Mouse (Mus musculus) lung, adult 2 months (tissue): ENCODE measurements at regions not wholly inside any gene's neighbourhood (a gene's known extent, or its start where the extent isn't known, plus 50 kb on each side); places are given as distances from the start of the nearest gene placed in this dataset.
A peak's percentile ranks its signal among the peaks of the same experiment; 100 is the strongest.

ENCODE experiments used
- DNase-seq: peaks from one replicate; pipeline ENCODE4 v3.0.0; 2022
- H3K4me1 ChIP-seq: fragments of 200-500 bp; 2 replicates; pipeline ENCODE4 v1.6.1; 2011; ENCODE audit warnings: low read length; ENCODE audit not compliant: control insufficient read depth, insufficient read depth
- H3K4me3 ChIP-seq: fragments of 200-500 bp; replicated peaks from 2 replicates; pipeline ENCODE3; 2011; ENCODE audit warnings: low read depth, mild to moderate bottlenecking, control low read depth, low read length; ENCODE audit errors: extremely low read depth
- CTCF ChIP-seq: fragments of 200-500 bp; IDR thresholded peaks from 2 replicates; pipeline ENCODE4 v1.5.1; 2011; ENCODE audit warnings: mild to moderate bottlenecking, low read length, control low read depth; ENCODE audit not compliant: insufficient read depth
- POLR2A ChIP-seq: fragments of 200-500 bp; IDR thresholded peaks from 2 replicates; pipeline ENCODE4 v1.6.1; 2011; ENCODE audit warnings: low read depth, mild to moderate bottlenecking, control low read depth, low read length, borderline replicate concordance; ENCODE audit errors: extremely low read depth
- WGBS: fragments of 180-500 bp; shearing (Covaris S2); methylation state at CpG from one replicate; pipeline ENCODE4 v1.1.7; 2018; 5-methylcytosine and 5-hydroxymethylcytosine counted together

DNA sequence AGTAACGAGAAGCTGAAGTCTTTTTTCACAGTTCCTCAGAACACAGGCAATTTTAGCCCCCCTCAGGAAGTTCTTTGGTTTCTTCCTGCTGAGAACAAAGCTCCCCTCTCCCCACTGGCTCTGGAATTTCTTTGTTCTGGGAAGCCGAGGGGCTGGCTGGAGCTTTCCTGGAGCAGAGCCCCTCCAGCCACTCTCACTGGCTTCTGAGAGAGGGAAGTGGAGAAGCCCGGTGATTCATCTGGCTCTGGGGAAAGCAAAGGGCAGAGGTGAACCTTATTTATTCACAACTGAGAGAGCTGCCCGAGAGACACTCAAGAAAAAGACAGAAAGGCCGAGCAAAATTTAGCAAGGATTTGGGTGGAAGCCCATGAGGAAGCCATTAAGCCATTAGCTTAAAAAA, 63.9 kb downstream of the Ddx3x start:
- peak; percentile 3 for DNase-seq
- H3K4me3 ChIP-seq = no peak overlapping the region
- WGBS = 6% methylated on average over 5 of the region's 5 CpGs
- TF ChIP-seq CTCF (no peak), POLR2A (no peak)
- H3K4me1 ChIP-seq = peaks cover 7% of the 10 kb centered on the region

DNA sequence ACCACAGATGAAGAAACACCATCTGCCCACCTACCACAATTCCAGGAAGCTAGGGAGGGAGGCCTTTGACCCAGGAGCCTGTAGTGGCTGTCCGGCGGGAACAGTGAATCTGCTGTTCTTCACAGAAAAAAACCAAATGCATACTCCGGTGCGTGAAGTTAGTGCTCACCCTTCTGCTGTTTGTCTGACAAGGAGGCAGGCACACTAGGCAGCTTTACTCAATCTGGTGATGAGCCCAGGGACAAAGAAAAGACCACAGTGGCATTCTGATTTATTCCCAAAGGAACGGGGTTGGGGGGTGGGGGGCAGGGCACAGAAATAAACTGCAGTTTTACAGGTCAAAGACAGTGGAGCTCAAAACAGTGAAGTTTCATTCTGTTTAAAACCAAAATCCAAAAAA, 64.4 kb downstream of the Ddx3x start:
- DNase-seq = peak; percentile 5
- 23% methylated on average over 5 of the region's 5 CpGs for WGBS
- TF ChIP-seq CTCF = no peak
- TF ChIP-seq POLR2A = no peak
- peaks cover 7% of the 10 kb centered on the region for H3K4me1 ChIP-seq
- no peak overlapping the region for H3K4me3 ChIP-seq

DNA sequence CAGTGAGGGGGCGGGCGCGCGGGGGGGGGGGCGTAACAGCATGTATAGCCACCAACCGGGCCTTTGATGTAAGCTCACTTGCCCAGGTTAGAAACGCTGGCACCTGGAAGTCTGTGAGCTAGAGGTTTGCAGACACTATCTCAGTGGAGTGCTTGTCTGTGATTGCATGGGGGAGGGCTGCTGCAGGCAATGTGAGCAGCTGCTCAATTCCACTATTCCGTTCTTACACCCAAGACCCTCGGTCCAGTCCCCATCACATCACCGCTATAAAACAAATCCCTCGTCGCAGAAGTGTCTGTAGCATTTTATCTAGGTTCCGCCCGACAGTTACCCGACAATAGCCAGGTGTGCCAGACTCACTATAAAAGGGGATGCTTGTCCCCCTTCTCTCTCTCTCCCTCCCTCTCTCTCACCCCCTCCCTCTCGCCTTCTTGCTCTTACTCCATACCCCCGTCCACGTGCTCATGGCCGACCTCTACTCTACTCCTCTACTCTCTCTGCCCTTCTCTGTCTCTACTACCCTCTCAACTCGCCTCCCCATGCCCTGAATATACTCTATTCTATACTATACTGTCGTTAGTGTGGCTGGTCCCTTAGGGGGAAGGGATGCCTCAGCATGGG, 65.4 kb downstream of the Ddx3x start:
- TF ChIP-seq CTCF (no peak), POLR2A (no peak)
- Histone ChIP-seq H3K4me3 (no peak overlapping the region), H3K4me1 (peaks cover 11% of the 10 kb centered on the region)
- peak; percentile 3 for DNase-seq
- WGBS = 22% methylated on average over 21 of the region's 21 CpGs

DNA sequence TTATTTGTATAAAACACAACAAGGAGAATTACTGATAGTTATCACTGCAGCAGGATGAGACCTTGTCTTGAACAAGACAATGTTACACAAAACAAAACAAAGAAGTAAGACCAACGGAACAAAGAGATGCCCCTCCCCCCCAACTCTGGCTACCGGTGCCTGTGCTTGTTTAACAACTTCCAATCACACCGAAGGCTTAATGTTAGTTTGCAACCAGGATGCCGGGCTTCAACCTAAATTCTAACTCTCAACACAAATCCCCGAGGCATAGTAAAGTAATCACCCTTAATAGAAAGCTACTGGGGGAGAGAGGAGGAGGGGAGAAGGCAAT, 65.9 kb downstream of the Ddx3x start:
- TF ChIP-seq POLR2A (no peak), CTCF (no peak)
- peaks cover 11% of the 10 kb centered on the region for H3K4me1 ChIP-seq
- 10% methylated on average over 5 of the region's 5 CpGs for WGBS
- no peak for DNase-seq
- H3K4me3 ChIP-seq = peak overlapping the region; percentile 65

DNA sequence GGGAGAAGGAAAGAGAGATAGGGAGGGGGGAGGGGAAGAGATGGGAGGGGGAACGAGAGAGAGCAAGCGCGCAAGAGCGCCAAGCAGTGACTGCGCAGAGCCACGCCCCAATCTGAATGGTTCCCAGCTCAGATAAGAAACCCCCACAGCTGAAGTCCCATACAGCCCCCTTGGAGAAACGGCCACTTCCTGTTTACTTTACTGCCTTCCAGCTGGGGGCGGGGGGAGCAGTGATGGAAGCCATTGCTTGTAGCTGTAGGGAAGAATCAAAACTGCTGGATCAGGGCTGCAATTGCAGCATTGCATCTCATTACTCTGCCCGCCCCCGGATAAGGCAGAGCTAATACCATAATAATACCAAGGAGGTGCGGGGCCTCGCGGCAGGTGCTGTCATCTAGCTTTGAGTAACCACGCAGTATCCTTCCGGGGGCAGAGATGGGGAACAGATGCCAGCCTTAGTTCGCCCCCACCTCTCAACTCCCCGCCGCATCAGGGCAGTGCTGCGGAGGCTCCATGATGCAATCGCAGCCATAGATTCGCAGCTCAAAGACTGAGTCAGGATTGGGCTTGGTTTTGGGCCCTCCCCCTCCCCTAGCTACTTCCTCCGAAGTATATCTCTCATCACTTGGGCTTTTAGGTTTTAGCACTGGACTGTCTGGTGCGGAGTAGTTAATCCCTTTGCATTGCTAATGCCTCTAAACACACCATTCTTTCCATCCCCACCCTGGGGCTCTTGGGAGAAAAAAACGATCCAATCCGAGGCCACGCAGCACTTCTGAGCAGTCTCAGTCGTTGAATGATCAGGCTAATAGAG, 66.5 kb downstream of the Ddx3x start:
- DNase-seq = peak; percentile 57
- TF ChIP-seq POLR2A = no peak
- TF ChIP-seq CTCF = no peak
- peak overlapping the region; percentile 65 for H3K4me3 ChIP-seq
- peaks cover 11% of the 10 kb centered on the region for H3K4me1 ChIP-seq
- whole genome bisulfite sequencing = 12% methylated on average over 27 of the region's 27 CpGs

DNA sequence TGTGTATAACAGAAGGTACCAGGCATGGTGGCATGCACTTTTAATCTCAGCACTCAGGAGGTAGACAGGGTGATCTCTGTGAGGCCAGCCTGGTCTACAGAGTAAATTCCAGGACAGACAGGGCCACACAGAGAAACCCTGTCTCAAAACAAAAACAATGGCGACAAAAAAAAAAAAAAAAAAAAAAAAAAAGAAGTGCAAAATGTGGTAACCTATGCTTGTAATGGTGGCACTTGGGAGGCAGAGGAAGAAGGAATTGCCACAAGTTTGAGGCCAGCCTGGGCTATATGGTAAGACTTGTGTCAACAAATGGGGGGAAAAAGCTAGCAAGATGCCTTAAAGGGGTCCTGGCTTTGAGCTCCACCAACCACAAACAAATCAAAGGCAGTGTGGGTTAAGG, 67.6 kb downstream of the Ddx3x start:
- Histone ChIP-seq H3K4me1 (peaks cover 11% of the 10 kb centered on the region), H3K4me3 (no peak overlapping the region)
- WGBS = 67% methylated on average over 1 of the region's 1 CpGs
- no peak for TF ChIP-seq CTCF
- TF ChIP-seq POLR2A = no peak
- DNase-seq = no peak

DNA sequence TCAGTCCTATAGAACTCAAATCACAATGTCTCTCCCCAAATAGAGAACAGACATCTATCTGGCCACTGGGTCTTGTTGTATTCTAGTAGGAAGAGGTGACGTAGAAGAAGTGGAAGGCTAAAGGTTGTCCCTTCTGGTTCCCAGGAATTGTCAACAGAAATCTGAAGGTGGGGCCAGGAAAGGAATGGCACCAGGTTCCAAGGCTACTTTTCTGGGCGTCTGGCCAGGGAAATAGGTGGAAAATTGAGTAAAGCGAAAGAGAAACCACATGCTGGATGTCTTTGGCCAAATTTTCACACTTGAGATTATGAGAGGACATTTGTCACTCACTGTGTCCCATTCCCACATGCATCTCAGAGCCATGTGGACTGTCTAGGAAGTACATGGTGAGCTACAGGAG, 69.7 kb downstream of the Ddx3x start:
- H3K4me1 ChIP-seq = peaks cover 9% of the 10 kb centered on the region
- TF ChIP-seq POLR2A (no peak), CTCF (no peak)
- DNase-seq = peak; percentile 8
- WGBS = 55% methylated on average over 3 of the region's 3 CpGs
- no peak overlapping the region for H3K4me3 ChIP-seq

DNA sequence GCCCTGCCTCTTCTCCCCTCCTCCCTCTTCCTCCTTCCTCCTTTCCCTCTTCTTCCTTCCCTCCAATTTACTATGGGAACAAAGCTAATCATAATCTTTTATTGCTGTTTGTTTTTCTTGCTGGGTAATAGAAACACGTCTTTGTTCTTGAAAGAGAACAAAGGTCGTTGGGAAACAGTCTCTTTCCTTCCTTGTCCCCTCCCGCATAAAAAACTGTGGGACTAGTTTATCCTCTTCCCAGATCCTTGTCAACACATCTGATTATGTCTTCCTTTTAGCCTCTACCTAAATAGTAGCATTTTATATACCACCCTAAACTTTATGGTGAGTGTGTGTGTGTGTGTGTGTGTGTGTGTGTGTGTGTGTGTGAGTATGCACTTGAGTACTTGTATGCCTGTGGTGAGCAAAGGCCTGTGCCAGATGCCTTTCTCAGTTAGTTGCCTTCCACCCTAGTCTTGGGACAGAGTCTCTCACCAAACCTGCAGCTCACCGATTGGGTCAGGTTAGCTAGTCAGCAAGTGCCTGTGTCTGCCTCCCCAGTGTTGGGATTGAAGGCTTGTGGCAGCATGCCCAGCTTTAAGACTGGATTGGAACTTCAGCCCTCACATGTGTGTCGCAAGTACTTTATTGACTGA, 76.5 kb downstream of the Ddx3x start:
- 56% methylated on average over 5 of the region's 5 CpGs for WGBS

DNA sequence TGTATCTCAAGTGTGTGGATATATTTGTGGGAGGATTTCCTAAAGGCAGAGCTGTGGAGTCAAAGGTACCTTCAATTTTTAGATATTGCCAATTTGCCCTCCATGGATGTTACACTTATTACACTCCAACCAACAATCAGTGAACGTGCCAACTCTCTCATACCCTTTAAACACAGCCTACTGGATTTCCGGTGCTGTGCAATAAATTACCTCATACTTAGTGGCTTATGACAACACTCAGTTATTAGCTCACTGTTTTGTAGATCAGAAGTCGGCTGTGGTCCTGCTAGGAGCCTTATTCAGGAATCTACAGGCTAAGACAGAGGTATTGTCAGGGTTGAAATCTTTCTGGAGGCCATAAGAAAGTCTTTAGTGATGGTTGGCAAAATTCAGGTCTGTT, 77.2 kb downstream of the Ddx3x start:
- no peak overlapping the region for H3K4me3 ChIP-seq
- no peak for DNase-seq
- 63% methylated on average over 3 of the region's 3 CpGs for WGBS
- TF ChIP-seq POLR2A = no peak
- no peak for TF ChIP-seq CTCF
- H3K4me1 ChIP-seq = no peaks in the 10 kb centered on the region

More for the DNA sequence above, 76.5 kb downstream of the Ddx3x start:
- TF ChIP-seq CTCF (no peak), POLR2A (no peak)
- no peak for DNase-seq
- Histone ChIP-seq H3K4me3 (no peak overlapping the region), H3K4me1 (no peaks in the 10 kb centered on the region)

DNA sequence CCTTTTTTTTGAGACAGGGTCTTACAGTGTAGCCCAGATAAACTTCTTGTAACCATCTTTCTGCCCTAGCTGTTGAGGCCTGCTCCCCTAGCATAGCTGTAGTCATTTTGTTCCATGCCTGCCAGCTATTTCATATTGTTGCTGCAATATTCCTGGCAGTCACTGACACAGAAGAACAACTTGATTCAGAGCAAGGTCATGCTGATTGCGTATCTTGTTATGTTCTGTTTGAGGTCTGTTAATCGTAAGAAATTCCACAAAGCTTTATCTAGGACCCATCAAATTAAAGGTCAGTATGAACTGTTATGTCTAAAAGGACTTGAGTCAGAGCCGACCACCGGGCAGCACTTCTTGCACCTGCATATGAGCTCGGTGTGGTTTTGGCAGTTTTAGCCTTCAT, 79.7 kb downstream of the Ddx3x start:
- no peak for DNase-seq
- WGBS = 80% methylated on average over 5 of the region's 5 CpGs
- TF ChIP-seq POLR2A (no peak), CTCF (no peak)
- Histone ChIP-seq H3K4me1 (no peaks in the 10 kb centered on the region), H3K4me3 (no peak overlapping the region)
